Mouse (Mus musculus): ENCODE measurements at regions not wholly inside any gene's neighbourhood (a gene's known extent, or its start where the extent isn't known, plus 50 kb on each side); places are given as distances from the start of the nearest gene placed in this dataset.

GRCm38 (mm10) chr16:20972442-20972841 is 181.4 kb downstream of the Teddm3 start:
- no peaks in the 10 kb centered on the region for H3K27me3 ChIP-seq (replicated peaks)
- no peak overlapping the region for H3K9ac ChIP-seq (ENCODE audit: insufficient read depth, low read depth)
- in situ Hi-C loops (cut with MboI; ENCODE audit: low pct_ligation_motif_present, low pct_unique_long_range_greater_than_20kb, low sequenced_read_pairs): no loop called here
- no peak for TF ChIP-seq JUN (IDR thresholded peaks at IDR 0.05; ENCODE audit: insufficient read depth, low read depth, low read length)
- no peaks in the 10 kb centered on the region for H3K36me3 ChIP-seq (replicated peaks in 1 of 2; ENCODE audit: control insufficient read depth in 1 of 2, insufficient read depth in 1 of 2, low read length in 1 of 2)
- dilution Hi-C loops (cut with MboI; ENCODE audit: extremely low pct_ligation_motif_present, extremely low pct_unique_long_range_greater_than_20kb, low sequenced_read_pairs): no loop called here
- H3K79me2 ChIP-seq (replicated peaks; ENCODE audit: control insufficient read depth, extremely low read depth, insufficient read depth, poor library complexity, severe bottlenecking): no peaks in the 10 kb centered on the region
- H3K27ac ChIP-seq (ENCODE audit: insufficient read depth, low read depth): no peak overlapping the region
- no peak for DNase-seq (ENCODE audit: extremely low read depth)
- H3K4me3 ChIP-seq (replicated peaks in 1 of 3; ENCODE audit: low read depth in 2 of 3, low read length in 2 of 3, poor library complexity in 1 of 3): no peak overlapping the region
- no peaks in the 10 kb centered on the region for H3K9me3 ChIP-seq (replicated peaks; ENCODE audit: low read length)
- H3K4me2 ChIP-seq (ENCODE audit: insufficient read depth, low read depth, poor library complexity, severe bottlenecking): no peak overlapping the region
- no peaks in the 10 kb centered on the region for H3K4me1 ChIP-seq (ENCODE audit: control insufficient read depth in 1 of 2, insufficient read depth in 2 of 2)

- in situ Hi-C loops (cut with MboI; ENCODE audit: low pct_ligation_motif_present, low pct_unique_long_range_greater_than_20kb, low sequenced_read_pairs) (no loop called here), dilution Hi-C loops (cut with MboI; ENCODE audit: extremely low pct_ligation_motif_present, extremely low pct_unique_long_range_greater_than_20kb, low sequenced_read_pairs) (no loop called here)
- DNase-seq (ENCODE audit: extremely low read depth): no peak
- no peaks in the 10 kb centered on the region for H3K27me3 ChIP-seq (replicated peaks)
- H3K4me3 ChIP-seq (replicated peaks in 1 of 3; ENCODE audit: low read depth in 2 of 3, low read length in 2 of 3, poor library complexity in 1 of 3): no peak overlapping the region
- no peak overlapping the region for H3K4me2 ChIP-seq (ENCODE audit: insufficient read depth, low read depth, poor library complexity, severe bottlenecking)
- 0 out of 4 replicates have a peak, but pooled peaks cover 0 to 2% of the 10 kb centered on the region in 2 experiments for H3K4me1 ChIP-seq (ENCODE audit: control insufficient read depth in 1 of 2, insufficient read depth in 2 of 2)
- H3K79me2 ChIP-seq (replicated peaks; ENCODE audit: control insufficient read depth, extremely low read depth, insufficient read depth, poor library complexity, severe bottlenecking): no peaks in the 10 kb centered on the region
- H3K36me3 ChIP-seq (replicated peaks in 1 of 2; ENCODE audit: control insufficient read depth in 1 of 2, insufficient read depth in 1 of 2, low read length in 1 of 2): no peaks in the 10 kb centered on the region
- TF ChIP-seq MAZ (IDR thresholded peaks at IDR 0.05; ENCODE audit: low read depth, low read length) (no peak), MAX (IDR thresholded peaks at IDR 0.05; ENCODE audit: low read length) (no peak), NELFE (IDR thresholded peaks at IDR 0.05; ENCODE audit: low read depth, low read length) (no peak), KAT2A (IDR thresholded peaks at IDR 0.05; ENCODE audit: insufficient replicate concordance, low read length) (no peak), JUN (IDR thresholded peaks at IDR 0.05; ENCODE audit: insufficient read depth, low read depth, low read length) (no peak), SIN3A (IDR thresholded peaks at IDR 0.05; ENCODE audit: low read length) (no peak), CTCF (conservative IDR thresholded peaks at IDR 0.05 in 1 of 2, IDR thresholded peaks at IDR 0.05 in 1 of 2; ENCODE audit: low read depth in 2 of 2, low read length in 2 of 2) (no peak), SMC3 (IDR thresholded peaks at IDR 0.05; ENCODE audit: low read depth, low read length) (no peak), ELF1 (IDR thresholded peaks at IDR 0.05; ENCODE audit: low read depth, low read length) (no peak), ZKSCAN1 (IDR thresholded peaks at IDR 0.05; ENCODE audit: borderline replicate concordance, low read depth, low read length) (no peak), JUND (conservative IDR thresholded peaks at IDR 0.05; ENCODE audit: low read depth, low read length) (no peak), TBP (conservative IDR thresholded peaks at IDR 0.05; ENCODE audit: low read depth, low read length) (no peak), ETS1 (conservative IDR thresholded peaks at IDR 0.05; ENCODE audit: low read depth, low read length) (no peak), CHD2 (IDR thresholded peaks at IDR 0.05; ENCODE audit: low read length) (no peak), HCFC1 (IDR thresholded peaks at IDR 0.05; ENCODE audit: low read depth, low read length) (no peak), CHD1 (IDR thresholded peaks at IDR 0.05; ENCODE audit: low read depth, low read length) (no peak), MYC (IDR thresholded peaks at IDR 0.05; ENCODE audit: low read depth, low read length) (no peak), UBTF (IDR thresholded peaks at IDR 0.05; ENCODE audit: low read depth, low read length) (no peak), ZMIZ1 (IDR thresholded peaks at IDR 0.05; ENCODE audit: low read depth, low read length) (no peak), POLR2AphosphoS2 (IDR thresholded peaks at IDR 0.05; ENCODE audit: low read depth, low read length) (no peak)
- no peak overlapping the region for H3K9ac ChIP-seq (ENCODE audit: insufficient read depth, low read depth)
- no peak overlapping the region for H3K27ac ChIP-seq (ENCODE audit: insufficient read depth, low read depth)
- H3K9me3 ChIP-seq (replicated peaks; ENCODE audit: low read length): no peaks in the 10 kb centered on the region
Observed at GRCm38 (mm10) chr16:20958905-20959304, 194.9 kb downstream of the Teddm3 start.

Data from CH12.LX (cell line).